Mouse (Mus musculus): ENCODE measurements around the gene Olfr71. TPM values are rescaled to one million over a fixed set of nuclear protein-coding genes. Genes with fewer than 3 reads are reported as not detected.

The Olfr71 gene
- total RNA-seq, 2 experiments from 2014 or later = not detected

- DNase-seq = no peak
These were observed 3.7 kb upstream of the Olfr71 start for GRCm38 (mm10) chr4:43713652-43714219.

- DNase-seq = peak; percentile 51
These were observed 1.8 kb upstream of the Olfr71 start for GRCm38 (mm10) chr4:43711821-43712220.

- no peak for DNase-seq
These were observed 4.1 kb downstream of the Olfr71 start for GRCm38 (mm10) chr4:43705991-43706390.

- no peak for DNase-seq
These were observed 6.2 kb downstream of the Olfr71 start for GRCm38 (mm10) chr4:43703851-43704250.

- DNase-seq = no peak
These were observed 6.6 kb downstream of the Olfr71 start for GRCm38 (mm10) chr4:43703439-43703838.

GRCm38 (mm10) chr4:43700707-43701106 is 9.3 kb downstream of the Olfr71 start, which contains the start of gene Olfr70:
Olfr70 (minus strand) TSS chr4:43700807.
- no peak for DNase-seq

- DNase-seq = no peak
These were observed 13.5 kb downstream of the Olfr71 start for GRCm38 (mm10) chr4:43696561-43696960.

- peak; percentile 67 for DNase-seq
These were observed 14.8 kb downstream of the Olfr71 start for GRCm38 (mm10) chr4:43695249-43695671.

- no peak for DNase-seq
These were observed 15.4 kb downstream of the Olfr71 start for GRCm38 (mm10) chr4:43694439-43695248.

- peak; percentile 35 for DNase-seq
These were observed 16.2 kb downstream of the Olfr71 start for GRCm38 (mm10) chr4:43693806-43694241.

- no peak for DNase-seq
These were observed 19.0 kb downstream of the Olfr71 start for GRCm38 (mm10) chr4:43691026-43691425.

- no peak for DNase-seq
These were observed 20.0 kb downstream of the Olfr71 start for GRCm38 (mm10) chr4:43690021-43690420.

- DNase-seq = peak; percentile 78
These were observed 30.5 kb downstream of the Olfr71 start for GRCm38 (mm10) chr4:43679416-43680043.

- DNase-seq = no peak
These were observed 31.5 kb downstream of the Olfr71 start for GRCm38 (mm10) chr4:43678541-43678940.

GRCm38 (mm10) chr4:43675608-43676007 is 34.4 kb downstream of the Olfr71 start:
- DNase-seq = no peak

GRCm38 (mm10) chr4:43674974-43675373 is 35.1 kb downstream of the Olfr71 start:
- DNase-seq = no peak

GRCm38 (mm10) chr4:43673703-43674102 is 36.4 kb downstream of the Olfr71 start:
- no peak for DNase-seq

GRCm38 (mm10) chr4:43672070-43672469 is 38.0 kb downstream of the Olfr71 start:
- DNase-seq = peak; percentile 62

GRCm38 (mm10) chr4:43669428-43669794 is 40.6 kb downstream of the Olfr71 start:
- no peak for DNase-seq

- DNase-seq = peak; percentile 90
These were observed 41.1 kb downstream of the Olfr71 start, which contains the start of the genes Tmem8b and Fam221b for GRCm38 (mm10) chr4:43668782-43669427. Tmem8b (plus strand) TSS chr4:43668971. Fam221b (minus strand) TSS chr4:43669145.

- DNase-seq = no peak
These were observed 43.6 kb downstream of the Olfr71 start for GRCm38 (mm10) chr4:43666412-43666811.

GRCm38 (mm10) chr4:43657146-43657545 is 52.9 kb downstream of the Olfr71 start:
- DNase-seq = no peak

All from gastrocnemius, postnatal 25 days (tissue).